Mouse (Mus musculus): ENCODE data around the gene Cmtm2b.

Cmtm2b gene

DNA sequence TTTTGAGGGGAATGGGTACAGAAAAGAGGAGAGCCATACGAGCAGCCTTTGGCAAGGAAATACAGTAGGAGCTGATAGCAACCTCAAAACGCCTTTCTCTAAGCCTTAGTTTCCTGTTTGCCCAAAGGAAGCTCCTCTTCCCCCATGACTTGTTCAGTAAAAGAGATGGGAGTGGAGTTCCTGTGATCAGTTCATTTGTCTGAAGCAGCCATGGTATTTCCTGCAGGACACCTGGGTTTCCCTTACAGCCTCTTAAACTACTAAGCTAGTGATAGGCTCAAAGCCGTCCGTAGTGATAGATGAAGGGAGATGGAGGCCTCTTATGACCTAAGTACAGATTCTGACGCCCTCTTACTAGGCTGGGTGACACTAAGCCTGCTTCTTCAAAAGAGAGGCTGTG is 20.4 kb downstream of the Cmtm2b start:
- DNase-seq (ENCODE audit: low read depth, low spot score): no peak

GRCm38 (mm10) chr8:104343957-104344356 is 21.9 kb downstream of the Cmtm2b start:
- DNase-seq (ENCODE audit: low read depth, low spot score): peak; percentile 51

DNA sequence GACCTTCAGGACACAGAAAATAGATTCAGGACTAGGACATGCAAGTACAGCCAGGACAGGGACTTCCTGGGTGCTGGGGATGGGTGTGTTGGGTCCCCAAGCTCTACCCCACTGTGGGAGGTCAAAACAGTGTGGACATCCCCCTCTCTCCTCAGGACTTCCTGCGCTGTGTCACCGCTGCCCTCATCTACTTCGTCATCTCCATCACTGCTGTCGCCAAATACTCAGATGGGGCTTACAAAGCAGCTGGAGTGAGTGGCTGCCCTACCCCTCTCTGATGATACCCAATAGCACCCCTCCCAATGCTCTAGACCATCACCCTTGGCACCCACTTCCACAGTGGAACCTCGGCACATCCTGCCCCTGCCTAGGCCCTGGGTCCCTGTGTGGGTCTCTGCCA is 22.6 kb downstream of the Cmtm2b start:
- DNase-seq (ENCODE audit: low read depth, low spot score): no peak

- no peak for DNase-seq (ENCODE audit: low read depth, low spot score)
Observed at GRCm38 (mm10) chr8:104346706-104347105, 24.7 kb downstream of the Cmtm2b start.

DNA sequence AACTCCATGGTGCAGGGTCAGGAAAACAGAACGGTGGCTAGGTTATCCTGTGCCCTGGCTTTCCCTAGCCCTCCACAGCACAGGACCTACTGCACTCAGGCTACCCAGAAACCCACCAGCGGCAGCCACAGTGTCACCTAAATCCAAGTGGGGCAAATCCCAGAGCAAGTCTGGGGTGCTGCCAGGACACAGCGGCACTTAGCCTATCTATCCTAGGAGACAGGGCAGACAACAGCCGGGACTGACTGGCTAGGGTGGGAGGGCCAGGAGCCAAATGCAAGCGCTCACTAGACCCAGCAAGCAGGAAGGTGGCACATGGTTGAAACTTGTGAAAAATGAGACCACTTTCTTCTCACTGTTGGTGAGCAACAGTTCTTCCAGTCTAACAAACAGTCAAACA is 26.9 kb downstream of the Cmtm2b start:
- no peak for DNase-seq (ENCODE audit: low read depth, low spot score)

DNA sequence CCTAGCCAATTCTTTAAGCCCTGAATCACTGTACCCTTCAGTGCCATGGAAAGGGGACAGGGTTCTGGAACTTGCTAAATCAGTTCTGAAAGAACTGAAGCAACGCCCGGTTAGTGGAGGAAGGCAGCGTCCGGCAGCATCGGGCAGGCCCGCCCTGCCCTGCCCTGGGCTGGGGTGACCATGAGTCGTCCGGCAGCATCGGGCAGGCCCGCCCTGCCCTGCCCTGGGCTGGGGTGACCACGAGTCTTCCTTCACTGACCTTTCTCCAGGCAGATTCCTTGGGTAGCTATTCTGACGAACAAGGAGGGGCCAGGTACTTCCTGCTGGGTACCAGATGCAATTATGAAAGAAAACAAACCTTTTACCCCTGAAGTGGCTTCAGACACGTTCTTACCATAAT is 28.0 kb downstream of the Cmtm2b start:
- no peak for DNase-seq (ENCODE audit: low read depth, low spot score)

GRCm38 (mm10) chr8:104353186-104353585 is 31.2 kb downstream of the Cmtm2b start:
- DNase-seq (ENCODE audit: low read depth, low spot score): no peak

- DNase-seq (ENCODE audit: low read depth, low spot score): no peak
Observed at GRCm38 (mm10) chr8:104354504-104354903, 32.5 kb downstream of the Cmtm2b start.

DNA sequence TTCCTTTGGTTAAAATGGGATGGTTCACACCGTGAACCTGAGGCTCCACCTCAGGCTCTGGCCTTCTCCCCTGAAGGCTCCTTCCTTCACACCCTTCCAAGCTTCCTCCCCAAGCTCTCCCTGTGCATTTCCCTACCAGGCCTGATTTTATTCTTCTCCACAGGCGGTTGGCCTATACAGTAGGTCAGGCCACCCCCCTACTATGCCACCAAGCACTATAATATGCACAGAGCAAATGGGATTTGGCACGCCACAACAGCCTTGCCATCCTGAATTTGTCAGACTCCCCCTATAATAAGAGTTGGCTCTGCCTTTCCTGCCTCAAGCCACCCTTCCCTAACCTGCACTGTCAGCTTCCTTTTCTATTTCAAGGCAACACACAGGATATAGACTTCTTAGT is 36.6 kb downstream of the Cmtm2b start:
- DNase-seq (ENCODE audit: low read depth, low spot score): no peak

- DNase-seq (ENCODE audit: low read depth, low spot score): no peak
Observed at GRCm38 (mm10) chr8:104359778-104360456, 37.9 kb downstream of the Cmtm2b start.

DNA sequence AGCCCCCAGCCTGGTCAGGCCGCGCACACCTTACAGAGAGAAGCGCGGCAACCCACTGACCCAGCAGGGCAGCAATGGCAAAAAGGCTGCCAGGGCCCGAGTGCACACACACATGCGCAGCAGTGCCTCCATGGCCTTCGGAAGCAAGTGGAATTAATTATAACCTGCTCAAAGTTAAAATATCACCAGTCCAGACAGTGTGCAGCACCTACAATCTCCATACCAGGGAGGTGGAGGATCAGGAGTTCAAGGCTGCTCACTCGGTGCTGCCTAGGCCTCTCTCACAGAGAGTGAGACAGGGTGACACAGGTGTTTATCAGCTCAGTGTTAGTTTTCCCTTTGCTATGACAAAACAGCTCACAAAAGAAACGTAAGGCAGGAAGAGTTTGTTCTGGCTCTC is 43.7 kb downstream of the Cmtm2b start:
- DNase-seq (ENCODE audit: low read depth, low spot score): no peak

DNA sequence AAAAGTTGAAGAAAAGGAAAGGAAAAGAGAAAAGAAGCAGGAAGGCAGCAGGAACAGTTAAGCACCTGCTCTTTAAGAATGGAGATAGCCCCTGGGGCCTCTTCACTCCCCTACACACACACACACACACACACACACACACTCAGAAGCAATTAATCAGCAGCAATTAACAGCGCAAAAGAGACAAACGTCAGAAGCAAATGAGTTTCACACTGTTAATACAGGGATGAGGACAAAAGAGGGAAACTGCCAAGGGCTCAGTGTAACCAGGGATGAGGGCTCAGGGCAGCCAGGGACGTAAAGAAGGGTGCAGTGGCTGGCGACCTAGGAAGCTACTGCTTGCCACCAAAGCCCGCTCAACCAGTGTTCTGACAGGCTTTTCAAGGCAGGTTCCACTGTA is 45.4 kb downstream of the Cmtm2b start:
- DNase-seq (ENCODE audit: low read depth, low spot score): no peak

DNA sequence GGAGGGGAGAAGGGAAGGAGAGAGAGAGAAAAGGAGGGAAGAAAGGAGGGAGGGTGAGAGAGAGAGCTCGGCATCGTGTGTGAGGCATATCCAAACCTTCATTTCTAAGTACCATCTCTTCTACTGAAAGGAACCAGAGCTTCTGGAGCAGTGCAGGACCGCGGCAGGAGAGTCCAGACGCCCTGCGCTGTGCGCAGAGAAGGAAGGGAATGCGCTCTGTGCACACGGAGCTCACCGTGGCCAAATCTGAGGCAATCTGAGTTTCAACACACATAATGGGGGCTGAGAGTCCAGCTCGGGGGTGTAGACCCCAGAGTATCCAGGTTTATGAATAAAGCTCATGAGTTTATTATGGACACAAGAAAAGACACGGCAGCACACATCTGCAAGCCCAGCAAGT is 47.6 kb downstream of the Cmtm2b start:
- DNase-seq (ENCODE audit: low read depth, low spot score): no peak

DNA sequence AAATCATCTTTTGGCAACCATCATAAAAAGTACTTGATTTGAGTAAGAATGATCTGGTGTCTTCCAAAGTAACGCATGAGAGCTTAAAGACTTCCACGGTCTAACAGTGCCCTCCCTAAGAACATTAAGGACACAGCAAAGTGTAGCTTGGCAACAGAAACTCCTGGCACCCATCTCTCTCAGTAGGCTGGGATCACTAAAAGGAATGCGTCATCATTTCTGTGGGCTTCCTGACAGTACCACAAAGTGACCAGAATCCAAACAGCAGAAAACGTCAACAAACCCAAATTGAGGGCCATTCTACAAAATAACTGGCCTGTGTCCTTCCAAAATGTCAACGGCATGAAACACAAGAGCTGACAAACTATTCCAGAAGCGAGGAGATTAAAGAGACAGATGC is 48.0 kb downstream of the Cmtm2b start:
- DNase-seq (ENCODE audit: low read depth, low spot score): peak; percentile 55

- DNase-seq (ENCODE audit: low read depth, low spot score): no peak
Observed at GRCm38 (mm10) chr8:104371121-104371520, 49.1 kb downstream of the Cmtm2b start.

- DNase-seq (ENCODE audit: low read depth, low spot score): no peak
Observed at GRCm38 (mm10) chr8:104373779-104374178, 51.7 kb downstream of the Cmtm2b start.

GRCm38 (mm10) chr8:104374269-104374668 is 52.2 kb downstream of the Cmtm2b start:
- no peak for DNase-seq (ENCODE audit: low read depth, low spot score)

DNA sequence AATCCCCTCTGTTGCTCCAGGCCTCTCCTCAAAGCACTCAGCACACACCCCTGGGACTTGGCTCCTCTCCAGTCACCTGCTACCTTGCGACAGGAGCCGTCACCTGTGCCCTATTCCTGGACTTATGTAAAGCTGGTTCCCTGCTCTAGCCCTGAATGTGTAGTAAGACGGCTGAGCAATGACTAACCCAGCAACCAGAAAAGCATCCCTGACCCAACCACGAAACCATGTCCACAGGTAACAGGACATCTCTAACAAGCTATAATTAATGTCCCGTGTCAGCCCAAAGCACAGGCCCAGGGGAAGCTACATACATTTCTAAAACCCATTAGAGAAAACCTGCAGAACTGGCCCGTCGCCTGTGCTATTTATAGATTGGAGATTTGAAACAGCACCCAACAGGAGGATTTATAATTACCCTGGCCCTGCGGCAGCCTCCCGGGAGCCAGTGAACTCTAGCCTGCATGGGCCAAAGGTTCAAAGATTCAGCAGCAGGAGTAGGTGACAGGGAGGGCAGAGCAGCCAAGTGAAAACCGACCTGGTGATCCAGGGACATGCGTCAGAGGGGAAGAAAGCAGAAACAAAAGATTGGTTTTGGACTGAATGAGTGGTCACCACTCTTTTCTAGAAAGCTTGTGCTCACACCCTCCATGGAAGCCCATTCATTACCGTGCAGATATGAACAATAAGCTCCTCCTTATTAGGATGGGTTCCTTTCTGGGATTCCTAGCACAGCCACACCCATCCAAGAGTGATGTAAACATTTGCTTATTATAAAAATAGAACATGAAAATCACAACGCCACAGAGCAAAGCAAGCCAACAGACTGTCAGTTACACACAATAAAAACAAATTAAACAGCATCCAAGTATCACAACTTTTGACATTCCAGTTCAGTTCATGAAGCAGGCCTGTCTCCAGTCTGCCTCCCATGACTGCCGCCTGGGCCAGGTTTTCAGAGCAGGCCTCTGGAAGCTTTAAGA is 53.1 kb downstream of the Cmtm2b start:
- no peak for DNase-seq (ENCODE audit: low read depth, low spot score)

- no peak for DNase-seq (ENCODE audit: low read depth, low spot score)
Observed at GRCm38 (mm10) chr8:104375959-104376358, 53.9 kb downstream of the Cmtm2b start.

- no peak for DNase-seq (ENCODE audit: low read depth, low spot score)
Observed at GRCm38 (mm10) chr8:104376669-104377068, 54.6 kb downstream of the Cmtm2b start.

DNA sequence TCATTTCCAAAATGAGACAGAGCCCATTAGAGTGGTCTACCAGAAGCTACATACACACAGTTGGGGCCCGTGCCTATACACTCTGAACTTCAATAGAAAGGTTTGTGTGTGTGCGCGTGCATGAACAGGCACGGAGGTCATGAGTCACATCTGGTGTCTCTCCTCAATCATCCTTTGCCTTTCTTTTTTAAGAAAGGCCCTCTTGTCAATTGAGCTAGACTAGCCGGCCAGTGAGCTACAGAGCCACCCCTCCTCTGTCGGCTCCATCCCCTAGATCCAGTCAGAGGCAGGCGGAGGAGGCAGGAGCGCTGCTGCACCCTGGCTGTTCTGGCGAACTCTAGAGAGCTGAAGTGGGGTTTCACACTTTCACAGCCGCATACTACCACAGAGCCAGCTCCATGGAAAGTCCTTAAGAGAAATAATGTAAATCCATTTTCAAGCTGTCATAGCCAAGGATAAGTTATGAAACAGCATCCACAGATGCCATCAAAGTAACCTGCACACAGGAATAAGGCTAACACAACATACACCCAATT is 57.3 kb downstream of the Cmtm2b start:
- no peak for DNase-seq (ENCODE audit: low read depth, low spot score)

DNA sequence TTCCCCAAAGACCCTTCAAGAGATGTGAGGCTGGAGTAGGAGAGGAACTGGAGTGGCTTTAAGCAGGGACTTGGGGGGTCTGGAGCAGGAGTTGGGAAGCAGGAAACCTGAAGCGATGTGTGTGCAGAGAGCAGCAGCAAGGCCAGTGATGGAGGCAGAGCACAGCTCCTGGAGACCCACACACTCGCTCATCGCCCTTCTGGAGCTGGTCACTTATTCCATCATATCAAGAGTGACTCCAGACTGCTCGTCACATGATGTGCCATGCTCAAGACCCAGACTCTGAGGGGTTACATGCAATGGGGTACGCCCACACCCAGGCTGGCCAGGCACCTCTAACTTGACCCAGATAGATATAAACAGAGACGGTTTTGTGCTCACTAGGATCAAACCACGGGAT is 58.2 kb downstream of the Cmtm2b start:
- DNase-seq (ENCODE audit: low read depth, low spot score): no peak
